In the genomic region with DNA sequence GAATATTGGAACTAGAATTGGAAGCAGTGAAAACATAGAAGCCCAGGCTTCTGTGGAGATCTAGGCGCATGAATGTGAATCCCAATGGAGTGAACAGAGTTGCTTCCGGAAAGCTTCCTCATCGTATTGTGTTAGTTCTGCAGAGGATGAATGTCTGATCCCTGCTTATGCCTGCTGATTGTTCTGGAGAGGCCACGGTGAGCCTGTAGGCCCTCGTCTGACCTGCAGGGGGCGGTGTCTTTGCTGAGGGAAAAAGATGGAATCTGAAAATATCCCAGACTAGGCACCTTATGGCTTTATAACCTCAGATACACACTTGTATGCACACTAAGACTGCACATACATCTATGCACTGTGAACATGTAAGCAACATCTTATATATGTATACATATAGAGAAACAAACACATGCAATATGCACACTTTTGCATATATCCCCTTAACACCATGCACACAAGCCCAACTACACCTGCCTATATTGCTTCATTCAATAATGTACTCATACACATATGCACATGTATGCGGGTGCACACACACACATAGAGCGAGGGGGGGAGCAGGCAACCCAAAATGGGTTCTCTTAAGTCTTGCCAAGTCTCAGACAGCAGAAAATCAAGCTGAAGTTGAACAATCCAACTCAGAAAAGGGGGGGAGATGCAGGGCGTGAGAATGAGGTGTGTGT, we compare ENCODE assay signal across 8 mouse cellular contexts.
DNase-seq lines count a peak whose midpoint lies in the region; TF ChIP-seq lines count a peak whose summit lies in the region.

No protein-coding gene starts in this region.

- H3K36me3 ChIP-seq in spleen, adult 2 months (ENCODE audit: control insufficient read depth, insufficient read depth, low read length) = no peaks in the 10 kb centered on the region

- 71% methylated on average over 9 of the region's 9 CpGs for WGBS in spleen, adult 2 months

- no peaks in the 10 kb centered on the region for H3K27me3 ChIP-seq in spleen, adult 2 months (ENCODE audit: control insufficient read depth, insufficient read depth, low read length)

- TF ChIP-seq CTCF in spleen, adult 2 months (IDR thresholded peaks at IDR 0.05; ENCODE audit: extremely low read depth, insufficient read depth, insufficient read length, insufficient replicate concordance) = peak; percentile 36; the same call in 1 of the 2 replicates
- peak; percentile 23; the same call in 1 of the 2 replicates for TF ChIP-seq CTCF in cortical plate, adult 2 months (IDR thresholded peaks at IDR 0.05; ENCODE audit: extremely low read depth, insufficient read depth, low read length)

- DNase-seq in gastrocnemius, postnatal 14 days = peak; percentile 39
- DNase-seq in gastrocnemius, adult 8-10 months (ENCODE audit: low spot score in 2 of 2) = no peak
- peak in 1 of 2 experiments; percentile 3 for DNase-seq in spleen, adult 2 months (ENCODE audit: low read depth in 1 of 2, low spot score in 2 of 2)
- DNase-seq in spleen, postnatal 4 days (ENCODE audit: low spot score in 2 of 2) = no peak
- peak; percentile 40 for DNase-seq in lung, postnatal 14 days
- DNase-seq in yolk sac, embryonic 10.5 days (ENCODE audit: low spot score) = no peak
- no peak for DNase-seq in layer of hippocampus, postnatal 14 days (ENCODE audit: low spot score in 2 of 2)

- no peak overlapping the region for H3K27ac ChIP-seq in spleen, adult 2 months (ENCODE audit: insufficient read depth, low read length)
- no peak overlapping the region for H3K27ac ChIP-seq in cortical plate, adult 2 months (ENCODE audit: insufficient read depth, low read length)

- no peaks in the 10 kb centered on the region for H3K4me1 ChIP-seq in spleen, adult 2 months (ENCODE audit: control insufficient read depth, insufficient read depth, insufficient read length)
- no peaks in the 10 kb centered on the region for H3K4me1 ChIP-seq in cortical plate, adult 2 months (ENCODE audit: control insufficient read depth, insufficient read depth, low read length)

- no peak overlapping the region for H3K4me3 ChIP-seq in spleen, adult 2 months (ENCODE audit: extremely low read depth, insufficient read depth, insufficient read length)
- H3K4me3 ChIP-seq in cortical plate, adult 2 months (ENCODE audit: insufficient read depth, low read length) = no peak overlapping the region

- no peak for TF ChIP-seq POLR2A in spleen, adult 2 months (IDR thresholded peaks at IDR 0.05; ENCODE audit: low read depth, low read length)
- TF ChIP-seq POLR2A in cortical plate, adult 2 months (IDR thresholded peaks at IDR 0.05; ENCODE audit: extremely low read depth, insufficient read depth, low read length) = no peak

- intact Hi-C loops in gastrocnemius, postnatal 14 days (cut with DNase I; ENCODE audit: low total_unique reads) = no loop called here

Comparison
In these comparisons a context has a peak if more than half of its experiments do, and no peak if none do; other contexts are left out.
1. DNase-seq: peak in gastrocnemius, postnatal 14 days (single experiment) and lung, postnatal 14 days (single experiment); none in gastrocnemius, adult 8-10 months (0 of 2), spleen, postnatal 4 days (0 of 2), yolk sac, embryonic 10.5 days (single experiment) and layer of hippocampus, postnatal 14 days (0 of 2).